Mouse (Mus musculus) hindbrain, embryonic 15.5 days (tissue): Measurements from ENCODE around the gene Lax1. TPM values are rescaled to one million over a fixed set of nuclear protein-coding genes. Genes with fewer than 3 reads are reported as not detected.
"Not testable (repeated sequence)": the region's sequence is repeated elsewhere in the genome, so short reads cannot be mapped to it uniquely, and the experiment has no call there.

Experiments
- ATAC-seq: fragments of 200-750 bp; cut with Nextera tagmentation; 2 replicates; pipeline ENCODE4 v1.8.0; 2017; ENCODE audit warnings: low read depth, moderate number of reproducible peaks, moderate TSS enrichment; ENCODE audit not compliant: low FRiP score
- H3K27ac ChIP-seq: fragments of 300-500 bp; sonication (generic); replicated peaks from 2 replicates; pipeline ENCODE4 v1.5.1; 2015; ENCODE audit warnings: mild to moderate bottlenecking, inconsistent platforms
- H3K27me3 ChIP-seq: fragments of 300-500 bp; sonication (generic); 2 replicates; pipeline ENCODE4 v1.6.1; 2015; ENCODE audit warnings: control low read depth, inconsistent platforms
- H3K36me3 ChIP-seq: fragments of 300-500 bp; sonication (generic); 2 replicates; pipeline ENCODE4 v1.6.1; 2015; ENCODE audit warnings: control low read depth, inconsistent platforms
- H3K4me1 ChIP-seq: fragments of 300-500 bp; sonication (generic); replicated peaks from 2 replicates; pipeline ENCODE4 v1.6.1; 2015; ENCODE audit warnings: control low read depth, inconsistent platforms
- H3K4me2 ChIP-seq: fragments of 300-500 bp; sonication (generic); 2 replicates; pipeline ENCODE4 v1.6.1; 2015; ENCODE audit warnings: moderate library complexity, mild to moderate bottlenecking, inconsistent platforms
- H3K4me3 ChIP-seq: fragments of 300-500 bp; sonication (generic); 2 replicates; pipeline ENCODE4 v1.5.1; 2015; ENCODE audit warnings: mild to moderate bottlenecking, inconsistent platforms
- H3K9ac ChIP-seq: fragments of 300-500 bp; sonication (generic); 2 replicates; pipeline ENCODE4 v1.6.1; 2015; ENCODE audit warnings: inconsistent platforms
- H3K9me3 ChIP-seq: fragments of 300-500 bp; sonication (generic); 2 replicates; pipeline ENCODE4 v1.6.1; 2016; ENCODE audit warnings: control low read depth, inconsistent platforms
- WGBS: fragments of 180-500 bp; shearing (Covaris S2); methylation state at CpG from one replicate; pipeline ENCODE4 v1.1.7; 2015; 5-methylcytosine and 5-hydroxymethylcytosine counted together
- polyA plus RNA-seq: library from polyadenylated mRNA; unstranded; fragments of >200 nt; fragmentation: Nextera tagmentation; extraction: Ambion mirVana; gene quantifications from 2 replicates; pipeline ENCODE4 v1.2.1, GENCODE M21; 2015

Lax1 gene
- polyA plus RNA-seq, 1 experiment from 2014 or later = 0.08 TPM

GRCm38 (mm10) chr1:133711376-133711775, 21.5 kb upstream of the Lax1 start:
- Histone ChIP-seq H3K9ac (no peak overlapping the region), H3K4me2 (no peak overlapping the region), H3K27ac (no peak overlapping the region), H3K36me3 (peaks cover 3% of the 10 kb centered on the region; the same call in 1 of the 2 replicates), H3K9me3 (no peaks in the 10 kb centered on the region), H3K4me1 (peaks cover 5% of the 10 kb centered on the region; the same call in 1 of the 2 replicates), H3K4me3 (no peak overlapping the region), H3K27me3 (no peaks in the 10 kb centered on the region)
- no peak for ATAC-seq
- WGBS = 60% methylated on average over 6 of the region's 6 CpGs

GRCm38 (mm10) chr1:133710895-133711294, 21.0 kb upstream of the Lax1 start:
- Histone ChIP-seq H3K27ac (no peak overlapping the region), H3K9me3 (no peaks in the 10 kb centered on the region), H3K9ac (no peak overlapping the region), H3K4me2 (no peak overlapping the region), H3K4me1 (peaks cover 5% of the 10 kb centered on the region; the same call in 1 of the 2 replicates), H3K4me3 (no peak overlapping the region), H3K36me3 (peaks cover 4% of the 10 kb centered on the region; the same call in 1 of the 2 replicates), H3K27me3 (no peaks in the 10 kb centered on the region)
- 48% methylated on average over 6 of the region's 6 CpGs for WGBS
- no peak for ATAC-seq

DNA sequence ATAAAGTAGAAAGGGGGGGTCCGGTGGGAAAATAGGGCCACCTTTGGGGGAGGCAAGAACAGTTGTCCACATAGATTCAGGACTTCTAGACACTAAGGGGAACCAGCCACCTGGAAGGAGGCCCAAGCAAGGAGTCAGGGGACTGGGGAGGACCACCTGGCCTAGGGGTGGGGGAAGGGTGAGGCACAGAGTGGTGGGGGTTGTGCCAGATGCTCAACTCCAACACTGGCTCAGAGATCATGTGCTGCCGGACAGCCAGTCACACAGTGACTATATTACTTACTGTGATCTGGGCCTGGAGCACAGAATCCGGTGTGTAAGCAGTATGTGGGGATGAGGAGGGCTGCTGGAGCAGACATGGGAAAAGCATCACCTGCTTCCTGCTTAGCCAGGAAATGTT, 19.4 kb upstream of the Lax1 start:
- no peak for ATAC-seq
- WGBS = 75% methylated on average over 3 of the region's 3 CpGs
- Histone ChIP-seq H3K9ac (no peak overlapping the region), H3K9me3 (no peaks in the 10 kb centered on the region), H3K27ac (no peak overlapping the region), H3K4me2 (no peak overlapping the region), H3K4me1 (peaks cover 5% of the 10 kb centered on the region; the same call in 1 of the 2 replicates), H3K36me3 (peaks cover 9% of the 10 kb centered on the region; the same call in 1 of the 2 replicates), H3K27me3 (no peaks in the 10 kb centered on the region), H3K4me3 (no peak overlapping the region)

DNA sequence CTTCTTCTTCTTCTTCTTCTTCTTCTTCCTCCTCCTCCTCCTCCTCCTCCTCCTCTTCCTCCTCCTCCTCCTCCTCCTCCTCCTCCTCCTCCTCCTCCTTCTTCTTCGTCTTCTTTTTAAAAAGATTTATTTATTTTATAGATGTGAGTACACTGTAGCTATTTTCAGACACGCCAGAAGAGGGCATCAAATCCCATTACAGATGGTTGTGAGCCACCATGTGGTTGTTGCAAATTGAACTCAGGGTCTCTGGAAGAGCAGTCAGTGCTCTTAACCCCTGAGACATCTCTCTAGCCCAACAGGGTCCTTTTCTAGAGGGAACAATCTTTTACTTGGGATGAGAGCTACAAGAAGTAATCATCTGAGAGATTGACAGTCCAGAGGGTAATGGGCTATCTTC, 11.9 kb upstream of the Lax1 start:
- H3K9ac ChIP-seq, H3K4me3 ChIP-seq, H3K4me1 ChIP-seq, H3K36me3 ChIP-seq, ATAC-seq, H3K9me3 ChIP-seq, H3K27me3 ChIP-seq, H3K27ac ChIP-seq, H3K4me2 ChIP-seq: not testable (repeated sequence)
- WGBS = 29% methylated on average over 1 of the region's 2 CpGs

- ATAC-seq = no peak
- no peak overlapping the region for H3K9ac ChIP-seq
- no peaks in the 10 kb centered on the region for H3K27me3 ChIP-seq
- no peaks in the 10 kb centered on the region for H3K36me3 ChIP-seq
- WGBS = 95% methylated on average over 12 of the region's 12 CpGs
- no peaks in the 10 kb centered on the region for H3K9me3 ChIP-seq
- no peak overlapping the region for H3K4me2 ChIP-seq
- no peak overlapping the region for H3K27ac ChIP-seq
- H3K4me1 ChIP-seq = 0 out of 2 replicates have a peak, but pooled peaks cover 5% of the 10 kb centered on the region
- no peak overlapping the region for H3K4me3 ChIP-seq
These were observed 8.2 kb upstream of the Lax1 start for GRCm38 (mm10) chr1:133697935-133698620.

- no peak overlapping the region for H3K27ac ChIP-seq
- H3K4me1 ChIP-seq = 0 out of 2 replicates have a peak, but pooled peaks cover 5% of the 10 kb centered on the region
- no peak overlapping the region for H3K4me2 ChIP-seq
- no peaks in the 10 kb centered on the region for H3K27me3 ChIP-seq
- WGBS = 26% methylated on average over 7 of the region's 7 CpGs
- H3K36me3 ChIP-seq = no peaks in the 10 kb centered on the region
- no peak overlapping the region for H3K4me3 ChIP-seq
- H3K9ac ChIP-seq = no peak overlapping the region
- no peaks in the 10 kb centered on the region for H3K9me3 ChIP-seq
- ATAC-seq = no peak
These were observed 6.0 kb upstream of the Lax1 start for GRCm38 (mm10) chr1:133695901-133696300.

DNA sequence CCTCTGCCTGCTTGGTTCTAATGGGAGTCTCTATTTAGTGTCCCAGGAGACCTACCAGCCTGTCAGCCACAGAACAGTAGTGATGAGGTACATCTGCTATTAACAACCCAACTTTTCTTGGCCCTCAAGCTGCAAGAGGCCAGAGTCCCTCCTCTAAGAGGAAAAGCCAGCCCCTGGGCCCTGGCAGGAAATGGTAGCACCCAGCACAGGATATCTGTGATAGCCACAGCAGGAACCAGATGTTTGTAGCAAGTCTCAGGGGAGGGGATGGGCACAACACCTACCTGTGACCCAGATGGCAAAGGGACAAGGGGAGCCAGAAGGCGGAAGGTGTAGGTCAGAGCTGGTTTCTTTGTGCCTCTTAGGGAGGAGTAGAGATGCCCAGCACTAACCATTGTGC, 5.0 kb upstream of the Lax1 start:
- 92% methylated on average over 1 of the region's 1 CpGs for WGBS
- no peak overlapping the region for H3K9ac ChIP-seq
- 0 out of 2 replicates have a peak, but pooled peaks cover 5% of the 10 kb centered on the region for H3K4me1 ChIP-seq
- H3K9me3 ChIP-seq = no peaks in the 10 kb centered on the region
- no peaks in the 10 kb centered on the region for H3K27me3 ChIP-seq
- no peak overlapping the region for H3K4me3 ChIP-seq
- no peak for ATAC-seq
- no peak overlapping the region for H3K4me2 ChIP-seq
- H3K27ac ChIP-seq = no peak overlapping the region
- H3K36me3 ChIP-seq = no peaks in the 10 kb centered on the region

DNA sequence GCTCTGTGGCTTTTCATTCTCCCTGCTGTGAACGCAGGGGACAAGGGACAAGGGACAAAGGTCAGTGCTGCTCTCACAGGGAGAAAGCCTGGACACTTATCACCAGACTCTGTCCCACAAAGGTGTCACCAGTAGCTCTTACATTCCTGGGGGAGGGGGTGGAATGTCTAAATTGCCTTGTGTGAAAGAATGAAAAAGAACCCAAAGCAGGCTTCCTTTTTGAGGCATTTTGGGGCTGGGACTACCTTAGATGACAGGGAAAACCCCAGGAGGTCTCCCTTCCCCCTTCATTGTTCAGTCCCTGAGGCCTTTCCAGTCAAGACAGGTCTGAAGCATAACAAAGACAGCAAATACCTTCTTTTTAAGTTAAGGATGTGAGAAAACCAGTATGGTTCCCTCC, 4.4 kb upstream of the Lax1 start:
- no peak overlapping the region for H3K9ac ChIP-seq
- no peak overlapping the region for H3K27ac ChIP-seq
- 10% methylated on average over 1 of the region's 1 CpGs for WGBS

DNA sequence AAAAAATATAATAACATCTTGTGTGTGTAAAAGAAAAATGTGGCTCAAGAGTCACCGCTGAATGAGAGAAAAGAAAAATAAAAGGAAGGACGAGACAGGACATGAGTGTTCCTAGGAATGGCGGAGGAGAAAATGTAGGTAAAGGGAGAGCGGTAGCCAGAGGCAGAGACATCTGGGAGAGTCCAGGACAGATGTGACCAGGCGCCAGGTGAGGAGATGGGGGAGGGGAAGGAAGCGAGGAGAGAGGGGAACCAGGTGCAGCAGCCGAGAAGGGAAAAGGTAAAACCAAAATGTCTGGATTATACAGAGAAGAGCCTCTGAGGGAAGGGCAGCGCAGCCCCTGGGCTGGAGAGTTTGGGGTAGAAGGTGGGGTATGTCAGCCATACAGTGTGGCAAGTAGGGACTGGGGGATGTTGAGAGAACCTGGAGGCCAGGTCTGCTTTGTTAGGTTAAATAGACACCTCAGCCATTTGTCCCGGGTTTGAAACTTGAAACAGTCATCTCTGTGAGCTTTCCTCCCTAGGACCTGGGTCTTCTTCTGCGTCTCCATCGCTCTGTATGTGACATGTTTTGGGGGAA, 3.7 kb upstream of the Lax1 start:
- H3K27me3 ChIP-seq = no peaks in the 10 kb centered on the region
- no peak overlapping the region for H3K27ac ChIP-seq
- H3K4me3 ChIP-seq = no peak overlapping the region
- ATAC-seq = no peak
- no peaks in the 10 kb centered on the region for H3K36me3 ChIP-seq
- H3K9ac ChIP-seq = no peak overlapping the region
- 68% methylated on average over 11 of the region's 11 CpGs for WGBS
- no peaks in the 10 kb centered on the region for H3K9me3 ChIP-seq
- 0 out of 2 replicates have a peak, but pooled peaks cover 5% of the 10 kb centered on the region for H3K4me1 ChIP-seq
- H3K4me2 ChIP-seq = no peak overlapping the region

More for the DNA sequence above, 4.4 kb upstream of the Lax1 start:
- Histone ChIP-seq H3K27me3 (no peaks in the 10 kb centered on the region), H3K9me3 (no peaks in the 10 kb centered on the region), H3K4me1 (0 out of 2 replicates have a peak, but pooled peaks cover 5% of the 10 kb centered on the region), H3K4me2 (no peak overlapping the region), H3K36me3 (no peaks in the 10 kb centered on the region), H3K4me3 (no peak overlapping the region)
- ATAC-seq = no peak

DNA sequence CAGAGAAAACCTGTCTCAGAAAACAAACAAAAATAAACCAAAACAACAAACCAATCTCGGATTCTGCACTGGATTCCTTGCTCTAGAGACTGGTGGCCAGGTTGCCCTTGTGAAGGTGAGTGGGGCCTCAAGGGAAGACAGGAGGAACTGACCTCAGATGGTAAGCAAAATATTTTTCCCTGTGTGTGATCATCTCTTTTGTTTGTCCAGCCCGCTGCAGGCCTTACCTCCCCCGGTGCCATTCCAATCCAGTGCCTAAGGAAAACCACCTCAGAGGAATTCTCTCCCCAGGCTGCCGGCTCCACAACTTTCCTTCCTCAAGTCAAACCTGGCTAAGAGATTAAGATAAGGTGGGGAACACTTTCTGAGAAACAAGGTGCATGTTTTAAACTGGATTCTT, 2.3 kb upstream of the Lax1 start:
- ATAC-seq = no peak

DNA sequence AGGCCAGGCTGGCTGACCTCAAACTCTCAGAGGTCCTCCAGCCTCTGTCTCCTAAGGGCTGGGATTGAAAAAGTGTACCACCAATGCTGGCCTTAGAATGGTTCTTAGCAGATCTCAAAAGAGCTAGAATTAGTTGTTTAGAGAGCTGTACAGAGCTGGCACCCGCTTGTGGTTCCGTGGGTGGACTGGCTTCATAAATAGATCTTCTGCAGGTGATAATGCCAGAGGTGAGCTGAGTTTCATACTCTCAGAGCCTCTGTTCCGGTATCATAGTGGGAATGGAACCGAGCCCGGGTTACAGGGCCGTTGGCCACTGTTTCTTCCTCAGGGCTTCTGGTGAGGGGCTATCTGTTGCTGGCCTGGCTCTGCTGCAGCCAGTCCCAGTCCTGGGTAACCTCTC, 1.1 kb upstream of the Lax1 start:
- WGBS = 95% methylated on average over 6 of the region's 6 CpGs
- Histone ChIP-seq H3K27me3 (no peaks in the 10 kb centered on the region), H3K4me1 (0 out of 2 replicates have a peak, but pooled peaks cover 5% of the 10 kb centered on the region), H3K9ac (no peak overlapping the region), H3K4me2 (no peak overlapping the region), H3K27ac (no peak overlapping the region), H3K9me3 (no peaks in the 10 kb centered on the region), H3K36me3 (no peaks in the 10 kb centered on the region), H3K4me3 (no peak overlapping the region)
- no peak for ATAC-seq

More for the DNA sequence above, 2.3 kb upstream of the Lax1 start:
- H3K27me3 ChIP-seq = no peaks in the 10 kb centered on the region
- H3K9ac ChIP-seq = no peak overlapping the region
- H3K36me3 ChIP-seq = no peaks in the 10 kb centered on the region
- H3K4me2 ChIP-seq = no peak overlapping the region
- H3K4me1 ChIP-seq = 0 out of 2 replicates have a peak, but pooled peaks cover 5% of the 10 kb centered on the region
- H3K27ac ChIP-seq = no peak overlapping the region
- no peak overlapping the region for H3K4me3 ChIP-seq
- H3K9me3 ChIP-seq = no peaks in the 10 kb centered on the region
- WGBS = 39% methylated on average over 4 of the region's 4 CpGs

- no peak overlapping the region for H3K9ac ChIP-seq
- no peak overlapping the region for H3K27ac ChIP-seq
- no peak for ATAC-seq
- H3K4me2 ChIP-seq = no peak overlapping the region
- H3K27me3 ChIP-seq = no peaks in the 10 kb centered on the region
- H3K4me3 ChIP-seq = no peak overlapping the region
- no peaks in the 10 kb centered on the region for H3K4me1 ChIP-seq
- no peaks in the 10 kb centered on the region for H3K36me3 ChIP-seq
- 76% methylated on average over 7 of the region's 7 CpGs for WGBS
- no peaks in the 10 kb centered on the region for H3K9me3 ChIP-seq
These were observed 1.6 kb downstream of the Lax1 start for GRCm38 (mm10) chr1:133688301-133688700.
